In the genomic region with DNA sequence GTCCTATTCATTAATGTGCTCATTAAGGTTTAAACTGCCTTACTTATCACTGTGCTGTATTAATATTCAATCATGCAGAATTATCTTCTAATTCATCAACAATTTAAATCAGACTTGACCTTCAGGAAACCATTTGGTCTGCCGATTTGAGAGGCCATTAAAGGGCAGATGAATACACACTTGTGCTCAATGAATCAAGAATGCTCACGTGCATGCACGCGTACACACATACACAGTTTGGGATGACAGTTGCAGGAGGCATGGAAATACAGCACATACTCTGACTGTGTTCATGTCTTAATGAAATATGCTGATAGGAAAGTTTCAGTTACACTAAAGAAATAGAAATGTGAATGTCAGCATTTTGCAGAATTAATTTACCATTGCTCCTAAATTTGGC, we compare ENCODE assay signal across 25 mouse cellular contexts.
A peak's percentile ranks its signal among the peaks of the same experiment; 100 is the strongest.
DNase-seq lines count a peak whose midpoint lies in the region; ATAC-seq and TF ChIP-seq lines count a peak whose summit lies in the region.
"Had no signal": no experiment of that assay in that cellular context is flagged by ENCODE, and none has a peak within 500 bp of the region (broad histone marks: within the 10 kb centered on the region; RNA-seq: fewer than 3 reads in every experiment).

No protein-coding gene starts in this region.

- TF ChIP-seq CTCF in brain, embryonic 14.5 days (IDR thresholded peaks at IDR 0.05; ENCODE audit: borderline replicate concordance, extremely low read depth, insufficient read depth, insufficient read length): no peak
- TF ChIP-seq CTCF in forebrain, postnatal 0 days (IDR thresholded peaks at IDR 0.05; ENCODE audit: low read depth): no peak

- H3K4me3 ChIP-seq in forebrain, embryonic 15.5 days: no peak overlapping the region
- H3K4me3 ChIP-seq in forebrain, embryonic 10.5 days: no peak overlapping the region
- no peak overlapping the region for H3K4me3 ChIP-seq in forebrain, postnatal 0 days (ENCODE audit: low read depth, low read length)
- H3K4me3 ChIP-seq: embryonic facial prominence, embryonic 12.5 days; embryonic facial prominence, embryonic 15.5 days; heart, adult 2 months; heart, embryonic 10.5 days; heart, embryonic 13.5 days; intestine, embryonic 15.5 days had no signal

- H3K27ac ChIP-seq in forebrain, embryonic 15.5 days (replicated peaks): no peak overlapping the region
- H3K27ac ChIP-seq in forebrain, embryonic 10.5 days: no peak overlapping the region
- no peak overlapping the region for H3K27ac ChIP-seq in forebrain, postnatal 0 days (ENCODE audit: low read depth, low read length)
- H3K27ac ChIP-seq: embryonic facial prominence, embryonic 12.5 days; embryonic facial prominence, embryonic 15.5 days; heart, adult 2 months; heart, embryonic 10.5 days; heart, embryonic 13.5 days; intestine, embryonic 15.5 days had no signal

- no peak for TF ChIP-seq POLR2A in brain, embryonic 14.5 days (IDR thresholded peaks at IDR 0.05; ENCODE audit: borderline replicate concordance, extremely low read depth, insufficient read depth, insufficient read length, poor library complexity, severe bottlenecking)

- no peak overlapping the region for H3K4me2 ChIP-seq in forebrain, embryonic 15.5 days (replicated peaks)
- no peak overlapping the region for H3K4me2 ChIP-seq in forebrain, postnatal 0 days (ENCODE audit: low read depth)
- H3K4me2 ChIP-seq: embryonic facial prominence, embryonic 12.5 days; embryonic facial prominence, embryonic 15.5 days; heart, embryonic 13.5 days; intestine, embryonic 15.5 days had no signal

- H3K27me3 ChIP-seq in forebrain, embryonic 15.5 days: no peaks in the 10 kb centered on the region
- no peaks in the 10 kb centered on the region for H3K27me3 ChIP-seq in forebrain, embryonic 10.5 days (ENCODE audit: poor library complexity, severe bottlenecking)
- no peaks in the 10 kb centered on the region for H3K27me3 ChIP-seq in forebrain, postnatal 0 days (ENCODE audit: insufficient read depth, low read length)
- H3K27me3 ChIP-seq: embryonic facial prominence, embryonic 12.5 days; embryonic facial prominence, embryonic 15.5 days; heart, embryonic 13.5 days; intestine, embryonic 15.5 days had no signal

- no peak overlapping the region for H3K9ac ChIP-seq in forebrain, embryonic 15.5 days (replicated peaks)
- no peak overlapping the region for H3K9ac ChIP-seq in forebrain, postnatal 0 days
- H3K9ac ChIP-seq: embryonic facial prominence, embryonic 12.5 days; embryonic facial prominence, embryonic 15.5 days; heart, embryonic 13.5 days; intestine, embryonic 15.5 days had no signal

- 37% methylated on average over 4 of the region's 4 CpGs for WGBS in forebrain, embryonic 15.5 days
- 89% methylated on average over 4 of the region's 4 CpGs for WGBS in forebrain, embryonic 10.5 days
- 26% methylated on average over 4 of the region's 4 CpGs for WGBS in forebrain, postnatal 0 days

- peak; percentile 79 for ATAC-seq in forebrain, embryonic 15.5 days (replicated peaks)
- ATAC-seq in forebrain, postnatal 0 days: no peak
- ATAC-seq: activated CD4-positive, CD25-positive, alpha-beta regulatory T cell, adult 4 months; CD4-positive, CD25-positive, alpha-beta regulatory T cell, adult 4 months; hindbrain, embryonic 16.5 days; intestine, embryonic 15.5 days had no signal

- no peaks in the 10 kb centered on the region for H3K36me3 ChIP-seq in forebrain, embryonic 15.5 days
- no peaks in the 10 kb centered on the region for H3K36me3 ChIP-seq in forebrain, embryonic 10.5 days (replicated peaks)
- no peaks in the 10 kb centered on the region for H3K36me3 ChIP-seq in forebrain, postnatal 0 days (ENCODE audit: insufficient read depth)
- H3K36me3 ChIP-seq: embryonic facial prominence, embryonic 12.5 days; heart, embryonic 10.5 days; heart, embryonic 13.5 days; intestine, embryonic 15.5 days had no signal

- peaks cover 10% of the 10 kb centered on the region for H3K4me1 ChIP-seq in forebrain, embryonic 15.5 days
- H3K4me1 ChIP-seq in forebrain, embryonic 10.5 days: no peaks in the 10 kb centered on the region
- no peaks in the 10 kb centered on the region for H3K4me1 ChIP-seq in forebrain, postnatal 0 days (ENCODE audit: insufficient read depth)
- H3K4me1 ChIP-seq: embryonic facial prominence, embryonic 12.5 days; embryonic facial prominence, embryonic 15.5 days; heart, embryonic 10.5 days; heart, embryonic 13.5 days; intestine, embryonic 15.5 days had no signal

- no peak for DNase-seq in forebrain, embryonic 10.5 days (ENCODE audit: extremely low spot score, low spot score)
- peak; percentile 64 for DNase-seq in brain, embryonic 14.5 days (ENCODE audit: low read depth)
- DNase-seq in forebrain, postnatal 0 days: peak; percentile 18
- DNase-seq in lung, postnatal 14 days: no peak
- DNase-seq in layer of hippocampus, adult 18-20 months (ENCODE audit: low spot score in 2 of 2): no peak
- DNase-seq: adrenal gland, adult 8-10 months; adrenal gland, postnatal 25 days; cerebellum, adult 18-20 months; cerebellum, adult 9-10 months; cerebellum, postnatal 14 days; gastrocnemius, postnatal 10 days; gastrocnemius, postnatal 36 days; heart, adult 2 months; heart, postnatal 14 days; heart, postnatal 4 days; kidney, adult 11 months had no signal

- H3K9me3 ChIP-seq in forebrain, embryonic 15.5 days: no peaks in the 10 kb centered on the region
- no peaks in the 10 kb centered on the region for H3K9me3 ChIP-seq in forebrain, embryonic 10.5 days
- H3K9me3 ChIP-seq in forebrain, postnatal 0 days (ENCODE audit: low read length): no peaks in the 10 kb centered on the region
- H3K9me3 ChIP-seq: embryonic facial prominence, embryonic 12.5 days; embryonic facial prominence, embryonic 15.5 days; heart, embryonic 10.5 days; heart, embryonic 13.5 days; intestine, embryonic 15.5 days had no signal

Comparison
In these comparisons a context has a peak if more than half of its experiments do, and no peak if none do; other contexts are left out.
1. DNase-seq: peak in brain, embryonic 14.5 days (single experiment) and forebrain, postnatal 0 days (single experiment); none in forebrain, embryonic 10.5 days (single experiment), lung, postnatal 14 days (single experiment) and layer of hippocampus, adult 18-20 months (0 of 2).